Mouse (Mus musculus): ENCODE measurements at regions not wholly inside any gene's neighbourhood (a gene's known extent, or its start where the extent isn't known, plus 50 kb on each side); places are given as distances from the start of the nearest gene placed in this dataset.
"Not testable (repeated sequence)": the region's sequence is repeated elsewhere in the genome, so short reads cannot be mapped to it uniquely, and the experiment has no call there.

DNA sequence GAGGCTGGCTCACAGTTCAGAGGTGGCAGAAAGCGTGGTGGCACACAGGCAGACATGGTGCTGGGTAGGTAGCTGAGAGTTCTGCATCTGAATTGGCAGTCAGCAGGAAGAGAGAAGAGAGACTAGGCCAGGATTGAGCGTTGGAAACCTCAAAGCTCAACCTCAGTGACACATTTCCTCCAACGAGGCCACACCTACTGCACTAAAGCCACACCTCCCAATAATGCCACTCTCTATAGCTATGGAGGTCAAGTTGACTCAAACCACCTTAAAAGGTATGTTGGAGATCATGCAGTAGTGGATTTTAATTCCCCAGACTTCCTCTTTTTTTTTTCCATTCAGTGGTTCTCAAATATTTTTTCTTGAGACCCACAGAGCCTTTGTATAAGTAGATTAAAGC is 57.1 kb downstream of the Ccdc54 start:
- Histone ChIP-seq H3K9ac (ENCODE audit: low read length) (no peak overlapping the region), H3K27me3 (replicated peaks; ENCODE audit: control insufficient read depth, insufficient read depth, low read length) (no peaks in the 10 kb centered on the region), H3K4me1 (replicated peaks; ENCODE audit: control insufficient read depth, insufficient read depth, low read length) (no peaks in the 10 kb centered on the region), H3K36me3 (ENCODE audit: control insufficient read depth, insufficient read depth, low read length) (no peaks in the 10 kb centered on the region), H3K4me2 (ENCODE audit: low read length) (no peak overlapping the region), H3K4me3 (ENCODE audit: low read depth, low read length) (no peak overlapping the region), H3K27ac (ENCODE audit: low read depth) (no peak overlapping the region), H3K9me3 (ENCODE audit: control insufficient read depth, low read length) (no peaks in the 10 kb centered on the region)
- no peak for ATAC-seq (replicated peaks; ENCODE audit: low FRiP score, low TSS enrichment, low read depth)
- WGBS = 75% methylated on average over 3 of the region's 3 CpGs
- no peak for DNase-seq (ENCODE audit: low spot score)

DNA sequence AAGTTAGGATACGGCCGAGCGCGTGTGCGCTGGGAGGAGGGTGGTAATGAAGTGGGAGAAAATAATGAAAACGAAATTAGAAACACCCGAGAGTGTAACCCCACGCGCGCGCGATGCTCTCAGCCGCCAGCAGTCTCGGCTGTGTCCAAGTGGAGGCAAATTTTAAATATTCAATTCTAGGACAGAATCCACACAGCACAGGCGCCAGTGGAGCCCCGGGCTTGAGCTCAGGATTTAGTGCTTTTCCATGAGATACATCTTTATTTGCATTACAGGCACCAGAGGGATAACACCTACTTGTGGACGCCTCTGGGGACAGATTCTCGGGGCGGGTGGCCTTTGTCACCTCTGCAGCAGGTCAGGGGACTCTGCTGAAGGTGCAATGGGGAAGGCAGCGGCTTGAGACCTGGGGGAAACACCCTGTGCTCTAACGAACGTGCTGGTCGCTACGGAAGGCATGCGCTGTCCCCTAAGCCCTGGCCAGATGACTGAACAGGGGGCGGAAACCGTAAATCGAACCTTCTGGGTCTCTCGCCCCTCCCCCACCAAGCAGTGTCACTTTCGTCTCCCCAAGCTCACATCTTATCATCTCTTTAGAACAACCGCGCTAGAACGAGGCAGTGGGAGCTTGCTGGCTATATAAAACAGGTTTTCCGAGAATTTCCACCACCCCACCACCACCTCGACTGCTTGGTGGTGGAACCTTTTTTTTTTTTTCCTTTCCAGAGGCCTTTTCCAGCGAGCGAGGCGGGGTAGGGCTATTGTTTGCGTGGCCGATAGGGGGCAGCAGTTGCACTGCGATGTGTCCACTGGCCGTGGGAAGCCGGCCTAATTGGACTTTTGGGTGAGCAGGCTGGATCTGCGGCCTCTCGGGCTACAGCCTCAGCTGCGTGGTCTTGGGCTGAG is 61.2 kb downstream of the Ccdc54 start:
- DNase-seq (ENCODE audit: low spot score) = peak; percentile 95
- peak overlapping the region; percentile 95 for H3K27ac ChIP-seq (ENCODE audit: low read depth)
- peak; percentile 33; the same call in 1 of the 2 replicates for ATAC-seq (replicated peaks; ENCODE audit: low FRiP score, low TSS enrichment, low read depth)
- H3K9ac ChIP-seq (ENCODE audit: low read length) = peak overlapping the region; percentile 81
- no peaks in the 10 kb centered on the region for H3K4me1 ChIP-seq (replicated peaks; ENCODE audit: control insufficient read depth, insufficient read depth, low read length)
- H3K36me3 ChIP-seq (ENCODE audit: control insufficient read depth, insufficient read depth, low read length) = no peaks in the 10 kb centered on the region
- H3K4me2 ChIP-seq (ENCODE audit: low read length) = peak overlapping the region; percentile 86
- no peaks in the 10 kb centered on the region for H3K9me3 ChIP-seq (ENCODE audit: control insufficient read depth, low read length)
- peak overlapping the region; percentile 67 for H3K4me3 ChIP-seq (ENCODE audit: low read depth, low read length)
- H3K27me3 ChIP-seq (replicated peaks; ENCODE audit: control insufficient read depth, insufficient read depth, low read length) = no peaks in the 10 kb centered on the region
- under 1% methylated on average over 46 of the region's 46 CpGs for WGBS

DNA sequence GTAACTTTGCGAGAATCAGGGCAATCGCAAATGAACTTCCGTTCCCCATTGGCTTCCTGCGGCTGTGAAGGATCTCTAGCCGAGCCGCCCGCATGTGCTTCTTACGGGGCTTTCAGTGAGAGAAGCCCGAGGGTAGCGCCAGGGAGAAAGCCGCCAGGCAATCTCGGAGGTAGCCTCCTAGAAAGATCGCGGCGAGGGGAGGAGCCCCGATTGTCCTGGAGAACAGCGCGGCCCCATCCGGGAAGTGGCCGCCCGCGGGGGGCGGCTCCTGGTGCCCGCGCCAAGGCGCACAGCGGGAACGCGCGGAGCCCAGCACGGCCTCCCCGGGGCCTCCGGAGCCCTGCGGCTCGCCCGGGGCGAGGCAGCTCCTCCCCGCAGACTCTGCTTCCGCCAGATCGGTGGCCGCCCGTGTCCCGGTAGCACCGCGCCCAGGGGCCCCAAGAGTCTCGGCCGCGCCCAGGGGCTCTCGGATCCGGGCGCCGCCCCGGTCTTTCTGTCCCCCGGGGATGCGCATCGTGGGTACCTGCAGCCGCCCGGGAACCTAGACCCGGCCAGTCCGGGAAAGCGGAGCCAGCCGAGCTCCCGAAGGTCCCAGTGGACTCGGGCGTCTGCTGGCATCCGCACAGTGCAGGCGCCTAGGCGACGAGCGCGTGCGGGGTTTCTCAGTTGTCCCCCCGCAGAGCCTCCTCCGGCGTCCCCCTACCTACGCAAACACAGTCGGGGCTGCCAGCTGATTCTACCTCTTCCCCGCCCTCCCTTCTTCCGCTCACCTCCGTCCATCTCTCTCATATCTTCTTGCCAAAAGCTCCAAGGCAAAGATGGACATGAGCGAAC is 62.1 kb downstream of the Ccdc54 start:
- DNase-seq (ENCODE audit: low spot score) (peak; percentile 88), ATAC-seq (replicated peaks; ENCODE audit: low FRiP score, low TSS enrichment, low read depth) (peak; percentile 92)
- Histone ChIP-seq H3K9me3 (ENCODE audit: control insufficient read depth, low read length) (no peaks in the 10 kb centered on the region), H3K4me2 (ENCODE audit: low read length) (peak overlapping the region; percentile 86), H3K4me1 (replicated peaks; ENCODE audit: control insufficient read depth, insufficient read depth, low read length) (no peaks in the 10 kb centered on the region), H3K36me3 (ENCODE audit: control insufficient read depth, insufficient read depth, low read length) (no peaks in the 10 kb centered on the region), H3K27ac (ENCODE audit: low read depth) (peak overlapping the region; percentile 95), H3K9ac (ENCODE audit: low read length) (peak overlapping the region; percentile 81), H3K4me3 (ENCODE audit: low read depth, low read length) (peak overlapping the region; percentile 67), H3K27me3 (replicated peaks; ENCODE audit: control insufficient read depth, insufficient read depth, low read length) (no peaks in the 10 kb centered on the region)
- under 1% methylated on average over 79 of the region's 81 CpGs for WGBS

GRCm38 (mm10) chr16:50528355-50528676 is 62.6 kb downstream of the Ccdc54 start:
- peak overlapping the region; percentile 67 for H3K4me3 ChIP-seq (ENCODE audit: low read depth, low read length)
- DNase-seq (ENCODE audit: low spot score) = no peak
- peak; percentile 42; the same call in 1 of the 2 replicates for ATAC-seq (replicated peaks; ENCODE audit: low FRiP score, low TSS enrichment, low read depth)
- peak overlapping the region; percentile 95 for H3K27ac ChIP-seq (ENCODE audit: low read depth)
- no peaks in the 10 kb centered on the region for H3K27me3 ChIP-seq (replicated peaks; ENCODE audit: control insufficient read depth, insufficient read depth, low read length)
- no peaks in the 10 kb centered on the region for H3K4me1 ChIP-seq (replicated peaks; ENCODE audit: control insufficient read depth, insufficient read depth, low read length)
- peak overlapping the region; percentile 81 for H3K9ac ChIP-seq (ENCODE audit: low read length)
- H3K9me3 ChIP-seq (ENCODE audit: control insufficient read depth, low read length) = no peaks in the 10 kb centered on the region
- WGBS = 3% methylated on average over 9 of the region's 9 CpGs
- H3K36me3 ChIP-seq (ENCODE audit: control insufficient read depth, insufficient read depth, low read length) = no peaks in the 10 kb centered on the region
- H3K4me2 ChIP-seq (ENCODE audit: low read length) = peak overlapping the region; percentile 86

GRCm38 (mm10) chr16:50526930-50527329 is 64.0 kb downstream of the Ccdc54 start:
- ATAC-seq (replicated peaks; ENCODE audit: low FRiP score, low TSS enrichment, low read depth); DNase-seq (ENCODE audit: low spot score): not testable (repeated sequence)
- 78% methylated on average over 5 of the region's 5 CpGs for WGBS

GRCm38 (mm10) chr16:50525934-50526366 is 65.0 kb downstream of the Ccdc54 start:
- Histone ChIP-seq H3K9ac (ENCODE audit: low read length) (no peak overlapping the region), H3K9me3 (ENCODE audit: control insufficient read depth, low read length) (no peaks in the 10 kb centered on the region), H3K27ac (ENCODE audit: low read depth) (no peak overlapping the region), H3K4me1 (replicated peaks; ENCODE audit: control insufficient read depth, insufficient read depth, low read length) (no peaks in the 10 kb centered on the region), H3K4me3 (ENCODE audit: low read depth, low read length) (no peak overlapping the region), H3K27me3 (replicated peaks; ENCODE audit: control insufficient read depth, insufficient read depth, low read length) (no peaks in the 10 kb centered on the region), H3K36me3 (ENCODE audit: control insufficient read depth, insufficient read depth, low read length) (no peaks in the 10 kb centered on the region), H3K4me2 (ENCODE audit: low read length) (no peak overlapping the region)
- 96% methylated on average over 11 of the region's 11 CpGs for WGBS
- no peak for DNase-seq (ENCODE audit: low spot score)
- ATAC-seq (replicated peaks; ENCODE audit: low FRiP score, low TSS enrichment, low read depth) = no peak

More at GRCm38 (mm10) chr16:50526930-50527329, 64.0 kb downstream of the Ccdc54 start:
- not testable (repeated sequence) for H3K27ac ChIP-seq (ENCODE audit: low read depth); H3K9ac ChIP-seq (ENCODE audit: low read length); H3K36me3 ChIP-seq (ENCODE audit: control insufficient read depth, insufficient read depth, low read length); H3K4me2 ChIP-seq (ENCODE audit: low read length); H3K4me3 ChIP-seq (ENCODE audit: low read depth, low read length); H3K4me1 ChIP-seq (replicated peaks; ENCODE audit: control insufficient read depth, insufficient read depth, low read length); H3K27me3 ChIP-seq (replicated peaks; ENCODE audit: control insufficient read depth, insufficient read depth, low read length); H3K9me3 ChIP-seq (ENCODE audit: control insufficient read depth, low read length)

- no peak overlapping the region for H3K4me3 ChIP-seq (ENCODE audit: low read depth, low read length)
- no peaks in the 10 kb centered on the region for H3K4me1 ChIP-seq (replicated peaks; ENCODE audit: control insufficient read depth, insufficient read depth, low read length)
- ATAC-seq (replicated peaks; ENCODE audit: low FRiP score, low TSS enrichment, low read depth) = no peak
- WGBS = 93% methylated on average over 9 of the region's 9 CpGs
- H3K27ac ChIP-seq (ENCODE audit: low read depth) = no peak overlapping the region
- H3K36me3 ChIP-seq (ENCODE audit: control insufficient read depth, insufficient read depth, low read length) = no peaks in the 10 kb centered on the region
- no peak for DNase-seq (ENCODE audit: low spot score)
- no peaks in the 10 kb centered on the region for H3K27me3 ChIP-seq (replicated peaks; ENCODE audit: control insufficient read depth, insufficient read depth, low read length)
- no peak overlapping the region for H3K4me2 ChIP-seq (ENCODE audit: low read length)
- no peak overlapping the region for H3K9ac ChIP-seq (ENCODE audit: low read length)
- no peaks in the 10 kb centered on the region for H3K9me3 ChIP-seq (ENCODE audit: control insufficient read depth, low read length)
These were observed 65.5 kb downstream of the Ccdc54 start for GRCm38 (mm10) chr16:50525504-50525903.

- H3K36me3 ChIP-seq (ENCODE audit: control insufficient read depth, insufficient read depth, low read length) = no peaks in the 10 kb centered on the region
- no peaks in the 10 kb centered on the region for H3K27me3 ChIP-seq (replicated peaks; ENCODE audit: control insufficient read depth, insufficient read depth, low read length)
- 59% methylated on average over 10 of the region's 10 CpGs for WGBS
- H3K9me3 ChIP-seq (ENCODE audit: control insufficient read depth, low read length) = no peaks in the 10 kb centered on the region
- ATAC-seq (replicated peaks; ENCODE audit: low FRiP score, low TSS enrichment, low read depth) (no peak), DNase-seq (ENCODE audit: low spot score) (no peak)
- H3K4me2 ChIP-seq (ENCODE audit: low read length) = no peak overlapping the region
- H3K4me1 ChIP-seq (replicated peaks; ENCODE audit: control insufficient read depth, insufficient read depth, low read length) = no peaks in the 10 kb centered on the region
- H3K4me3 ChIP-seq (ENCODE audit: low read depth, low read length) = no peak overlapping the region
- H3K9ac ChIP-seq (ENCODE audit: low read length) = no peak overlapping the region
- H3K27ac ChIP-seq (ENCODE audit: low read depth) = no peak overlapping the region
These were observed 71.3 kb downstream of the Ccdc54 start for GRCm38 (mm10) chr16:50519610-50520009.

Measured in intestine, embryonic 14.5 days (tissue).